Mouse (Mus musculus) 3134 (cell line): ENCODE measurements at regions not wholly inside any gene's neighbourhood (a gene's known extent, or its start where the extent isn't known, plus 50 kb on each side); places are given as distances from the start of the nearest gene placed in this dataset.

Experiments used
- DNase-seq: peaks from one replicate; pipeline ENCODE4 v3.0.0-alpha.2; 2011; ENCODE audit warnings: low spot score; ENCODE audit not compliant: insufficient read length; ENCODE audit errors: extremely low read depth

GRCm38 (mm10) chr1:61310761-61311090, 327.9 kb upstream of the Pard3b start:
- DNase-seq = no peak

DNA sequence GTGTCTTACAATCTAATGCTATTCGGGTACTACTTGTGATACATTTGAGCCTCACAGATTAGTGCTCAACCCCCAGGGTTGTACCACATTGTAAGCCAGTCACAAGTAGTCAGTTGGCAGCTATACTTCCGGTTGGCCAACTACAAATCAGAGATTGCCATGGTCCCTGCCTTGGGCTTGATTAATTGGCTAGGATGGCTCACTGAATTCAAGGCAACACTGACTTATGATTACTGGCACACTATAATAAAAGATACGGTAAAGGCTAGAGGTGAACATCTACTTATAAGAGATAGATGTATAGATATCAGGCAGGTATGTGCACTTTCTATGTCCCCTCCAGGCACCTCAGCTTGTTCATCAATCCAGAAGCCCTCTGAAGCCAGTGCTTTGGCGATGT, 325.4 kb upstream of the Pard3b start:
- DNase-seq = no peak

GRCm38 (mm10) chr1:61316261-61316660, 322.4 kb upstream of the Pard3b start:
- no peak for DNase-seq

DNA sequence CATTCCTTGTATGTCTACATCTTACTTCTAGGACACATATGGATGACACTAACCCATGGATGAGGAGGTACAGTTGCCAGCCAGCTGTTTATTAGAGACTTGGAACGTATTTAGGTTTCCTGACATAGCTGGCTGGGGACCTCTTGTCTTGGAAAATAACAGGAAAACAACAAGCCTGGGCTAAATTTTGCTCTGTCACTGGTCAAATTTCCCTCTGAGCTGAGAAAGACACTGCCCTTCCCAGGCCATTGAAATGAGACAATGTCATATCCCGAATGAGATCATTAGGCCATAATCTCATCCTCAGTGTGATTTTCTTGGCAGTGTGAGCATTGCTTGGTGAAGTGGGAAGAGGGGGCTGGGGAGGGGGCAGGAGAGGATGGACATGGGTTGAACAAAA, 321.9 kb upstream of the Pard3b start:
- DNase-seq = no peak

- no peak for DNase-seq
Measured at GRCm38 (mm10) chr1:61318042-61318441, 320.6 kb upstream of the Pard3b start.

DNA sequence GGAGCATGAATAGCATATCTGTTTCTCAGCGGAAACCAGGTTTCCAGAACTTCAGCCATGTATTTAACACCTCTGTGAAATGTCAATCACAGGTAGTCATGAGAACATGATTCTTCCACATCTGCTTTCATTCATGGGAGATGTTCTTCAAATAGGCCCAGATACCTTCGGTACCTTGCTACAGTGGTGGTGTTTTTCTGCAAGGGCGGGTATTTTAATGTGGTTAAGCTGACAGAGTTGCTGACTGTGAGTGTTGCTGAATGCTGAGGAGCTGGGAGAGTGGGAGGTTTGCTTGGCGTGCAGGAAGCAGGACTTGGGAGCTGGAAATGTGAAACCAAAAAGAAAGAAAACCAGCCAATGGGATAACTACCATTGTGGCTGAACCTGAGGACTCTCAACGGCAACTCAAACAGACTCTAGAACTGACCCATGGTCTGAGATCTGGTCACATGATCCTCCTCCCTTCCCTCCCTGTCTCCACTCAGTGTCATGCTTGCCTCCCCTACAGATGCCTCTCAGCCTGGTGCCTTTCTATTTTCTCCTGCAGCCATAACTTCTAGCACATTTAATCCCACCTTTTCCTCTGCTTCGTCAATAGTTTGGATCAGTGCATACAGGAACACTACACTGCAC, 317.0 kb upstream of the Pard3b start:
- DNase-seq = no peak

GRCm38 (mm10) chr1:61331456-61331855, 307.2 kb upstream of the Pard3b start:
- no peak for DNase-seq

- DNase-seq = no peak
Measured at GRCm38 (mm10) chr1:61331906-61332305, 306.7 kb upstream of the Pard3b start.

DNA sequence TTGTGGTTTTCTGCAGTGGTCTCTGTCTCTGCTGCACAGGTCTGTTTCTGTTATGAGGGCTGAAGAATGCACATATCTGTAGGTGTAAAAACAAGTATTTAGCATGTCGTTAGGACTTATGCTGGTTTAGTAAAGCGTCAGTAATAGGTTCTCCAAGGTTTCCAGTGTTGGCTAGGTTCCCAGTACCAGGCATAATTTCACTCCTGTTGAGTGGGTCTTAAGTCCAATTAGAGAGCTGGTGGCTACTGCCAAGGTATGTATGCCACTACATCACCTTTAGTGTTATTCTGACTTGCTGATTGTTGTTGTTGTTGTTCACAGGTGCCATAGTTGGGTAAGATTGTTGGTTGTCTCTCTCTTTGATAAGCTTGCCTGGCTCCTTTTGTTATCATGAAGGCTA, 302.3 kb upstream of the Pard3b start:
- DNase-seq = no peak

DNA sequence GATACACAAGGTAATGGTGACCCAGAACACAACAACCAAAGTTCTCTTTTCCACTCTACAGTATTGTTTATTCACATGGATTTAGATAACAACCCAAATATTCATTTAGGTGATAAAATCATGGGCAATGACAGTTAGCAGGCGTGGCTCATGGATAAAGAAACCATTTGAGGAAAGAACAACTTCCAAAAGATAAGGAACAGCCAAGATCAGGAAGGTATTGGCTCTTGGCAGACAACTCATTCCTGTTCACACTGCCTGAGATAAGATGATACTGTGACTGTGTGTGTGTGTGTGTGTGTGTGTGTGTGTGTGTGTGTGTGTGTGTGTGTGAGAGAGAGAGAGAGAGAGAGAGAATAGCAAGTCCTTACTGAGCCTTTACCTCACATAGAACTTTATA, 285.7 kb upstream of the Pard3b start:
- no peak for DNase-seq

- no peak for DNase-seq
Measured at GRCm38 (mm10) chr1:61353481-61353880, 285.1 kb upstream of the Pard3b start.

DNA sequence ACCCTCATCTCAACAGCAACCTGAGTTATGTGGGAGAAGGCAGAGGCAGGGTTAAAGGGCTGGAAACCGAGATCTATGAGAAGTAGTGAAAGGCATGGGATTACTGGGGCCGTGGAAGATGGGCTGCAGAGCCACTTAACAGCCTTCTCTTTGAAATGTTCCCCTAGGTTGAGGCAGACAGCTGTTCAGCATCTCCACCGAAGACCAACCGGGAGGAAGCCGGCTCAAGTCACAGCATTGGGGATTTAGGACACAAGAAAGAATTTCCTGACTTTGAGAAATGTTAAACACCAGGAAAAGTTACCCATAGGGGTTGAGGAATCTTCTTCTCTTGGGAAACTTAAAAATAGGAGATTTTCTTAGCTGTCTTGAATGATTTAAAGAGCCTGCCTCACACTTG, 283.4 kb upstream of the Pard3b start:
- no peak for DNase-seq

- no peak for DNase-seq
Measured at GRCm38 (mm10) chr1:61359011-61359930, 279.4 kb upstream of the Pard3b start.

DNA sequence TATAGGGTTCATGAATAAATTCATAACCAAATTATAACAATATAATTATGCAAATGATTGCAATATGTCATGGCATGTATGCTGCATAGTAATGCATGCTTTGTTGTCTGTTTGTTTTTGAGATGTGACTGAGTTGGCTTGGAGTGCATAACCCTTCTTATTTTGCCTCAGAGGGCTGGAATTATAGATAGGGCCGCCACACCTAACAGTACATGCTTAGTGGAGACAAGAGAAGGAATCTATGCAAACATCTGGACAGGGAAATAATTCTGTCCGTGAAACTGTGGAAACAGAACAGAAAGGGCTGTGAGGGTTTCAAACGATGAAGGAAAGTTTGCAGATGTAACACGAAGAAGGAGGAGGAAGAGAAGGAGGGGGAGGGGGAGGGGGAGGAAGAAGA, 266.0 kb upstream of the Pard3b start:
- no peak for DNase-seq

DNA sequence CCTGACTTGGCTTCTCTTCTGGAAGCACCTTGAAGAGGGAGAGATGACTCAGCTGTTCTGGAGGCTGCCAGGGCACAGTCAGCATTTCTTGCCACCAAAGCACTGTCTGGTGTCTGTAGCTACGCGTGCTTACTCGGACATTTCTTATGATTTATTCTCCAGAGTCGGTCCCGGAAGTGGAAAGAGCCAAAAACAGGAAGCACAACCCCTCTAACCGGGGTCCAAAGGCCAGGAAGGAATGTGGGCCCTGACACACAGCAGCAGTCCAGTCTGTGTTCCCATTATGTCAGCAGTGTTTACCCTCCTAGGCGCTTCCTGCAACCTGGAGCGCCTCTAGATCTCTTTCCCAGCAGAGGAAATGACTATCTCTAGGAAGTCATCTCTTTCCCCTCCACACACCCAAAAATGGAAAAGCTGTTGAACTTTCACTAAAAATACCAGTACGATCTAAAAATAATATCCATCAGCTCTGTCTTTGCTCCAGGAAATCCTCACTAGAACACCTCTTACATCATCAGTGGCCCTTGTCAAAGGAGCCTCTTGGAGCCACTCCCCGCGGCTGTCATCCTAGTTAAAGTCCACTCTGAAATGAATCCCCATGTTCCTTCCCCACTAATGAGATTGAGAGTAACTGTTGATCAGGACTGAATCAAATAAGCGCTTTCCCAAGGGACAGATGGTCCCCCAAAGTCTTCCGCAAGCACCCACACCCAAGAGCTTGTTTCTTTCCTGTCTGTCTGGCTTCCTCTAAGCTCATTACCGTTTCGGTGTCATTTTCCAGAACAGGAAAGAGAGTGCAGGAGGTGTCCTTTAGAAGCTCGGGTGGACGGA, 264.7 kb upstream of the Pard3b start:
- DNase-seq = no peak

DNA sequence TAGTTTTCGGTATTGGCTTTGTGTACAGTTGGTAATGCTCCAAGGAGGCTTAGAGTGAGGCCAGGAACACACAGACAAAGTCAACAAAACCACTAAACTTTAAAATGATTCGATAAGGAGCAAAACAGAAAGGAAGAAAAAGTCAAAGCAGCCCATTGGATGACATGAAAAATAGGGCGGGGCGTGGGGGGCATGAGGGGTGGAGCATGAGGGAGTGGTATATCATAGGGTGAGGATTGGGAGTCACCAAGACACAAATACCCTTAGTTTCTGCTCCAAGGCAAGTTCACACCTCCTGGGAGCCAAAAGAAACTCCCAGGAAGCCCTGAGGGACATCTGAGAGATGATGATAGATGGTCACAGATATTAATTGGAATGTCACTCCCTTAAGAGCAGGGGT, 262.2 kb upstream of the Pard3b start:
- DNase-seq = no peak

- DNase-seq = no peak
Measured at GRCm38 (mm10) chr1:61377070-61377469, 261.6 kb upstream of the Pard3b start.

- no peak for DNase-seq
Measured at GRCm38 (mm10) chr1:61378240-61378639, 260.4 kb upstream of the Pard3b start.

GRCm38 (mm10) chr1:61379771-61380517, 258.7 kb upstream of the Pard3b start:
- DNase-seq = no peak

- no peak for DNase-seq
Measured at GRCm38 (mm10) chr1:61387587-61387986, 251.0 kb upstream of the Pard3b start.

- DNase-seq = no peak
Measured at GRCm38 (mm10) chr1:61397796-61398195, 240.8 kb upstream of the Pard3b start.
